Mouse (Mus musculus): Measurements from ENCODE around the gene Ppp1r12b.
A peak's percentile ranks its signal among the peaks of the same experiment; 100 is the strongest.

Gene Ppp1r12b

GRCm38 (mm10) chr1:134722891-134723290 lies 232.9 kb downstream of the Ppp1r12b start:
- DNase-seq (ENCODE audit: low spot score in 2 of 2) = no peak

- no peak for DNase-seq (ENCODE audit: low spot score in 2 of 2)
These were observed 234.3 kb downstream of the Ppp1r12b start for GRCm38 (mm10) chr1:134721486-134721885.

- DNase-seq (ENCODE audit: low spot score in 2 of 2) = no peak
These were observed 235.9 kb downstream of the Ppp1r12b start for GRCm38 (mm10) chr1:134719718-134720304.

DNA sequence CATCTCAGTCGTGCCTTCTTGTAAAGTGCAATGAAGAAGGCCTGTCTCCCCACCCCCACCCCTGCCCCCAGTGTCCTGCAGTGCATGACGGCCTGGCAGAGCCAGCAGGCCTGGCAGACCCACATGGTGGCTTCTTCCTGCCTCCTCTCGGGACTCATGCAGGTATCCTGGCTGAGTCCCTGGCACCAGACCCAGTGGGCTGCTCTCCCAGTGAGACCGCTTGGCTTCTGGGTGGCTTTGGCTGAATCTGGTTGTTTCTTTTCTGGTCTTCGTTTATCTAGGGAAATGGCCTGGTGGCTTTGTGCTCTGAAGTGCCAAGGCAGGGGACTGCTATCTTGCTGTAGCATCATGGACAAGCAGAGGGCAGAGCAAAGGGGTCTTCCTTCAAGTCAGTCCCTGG lies 240.7 kb downstream of the Ppp1r12b start:
- no peak for DNase-seq (ENCODE audit: low spot score in 2 of 2)

DNA sequence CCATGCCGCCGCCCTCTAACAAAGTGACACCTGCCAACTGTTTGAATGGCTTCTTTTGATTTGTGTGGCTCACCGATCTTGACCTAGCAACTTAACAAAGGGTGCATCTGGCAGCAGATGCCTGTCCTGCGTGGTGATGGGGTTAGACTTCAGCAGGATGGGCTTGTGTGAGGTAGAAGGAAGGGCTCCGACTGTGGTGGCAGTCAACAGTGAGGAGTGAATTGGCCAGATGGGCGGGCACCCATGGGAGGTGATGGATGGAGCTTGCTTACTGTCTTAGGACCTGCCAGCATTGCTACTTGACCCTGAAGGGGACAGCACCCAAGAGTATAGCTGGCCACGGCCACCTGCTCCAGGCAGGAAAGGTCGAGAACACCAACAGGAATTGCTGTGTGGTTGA lies 241.6 kb downstream of the Ppp1r12b start:
- no peak for DNase-seq (ENCODE audit: low spot score in 2 of 2)

GRCm38 (mm10) chr1:134713421-134713969 lies 242.2 kb downstream of the Ppp1r12b start:
- DNase-seq (ENCODE audit: low spot score in 2 of 2) = no peak

DNA sequence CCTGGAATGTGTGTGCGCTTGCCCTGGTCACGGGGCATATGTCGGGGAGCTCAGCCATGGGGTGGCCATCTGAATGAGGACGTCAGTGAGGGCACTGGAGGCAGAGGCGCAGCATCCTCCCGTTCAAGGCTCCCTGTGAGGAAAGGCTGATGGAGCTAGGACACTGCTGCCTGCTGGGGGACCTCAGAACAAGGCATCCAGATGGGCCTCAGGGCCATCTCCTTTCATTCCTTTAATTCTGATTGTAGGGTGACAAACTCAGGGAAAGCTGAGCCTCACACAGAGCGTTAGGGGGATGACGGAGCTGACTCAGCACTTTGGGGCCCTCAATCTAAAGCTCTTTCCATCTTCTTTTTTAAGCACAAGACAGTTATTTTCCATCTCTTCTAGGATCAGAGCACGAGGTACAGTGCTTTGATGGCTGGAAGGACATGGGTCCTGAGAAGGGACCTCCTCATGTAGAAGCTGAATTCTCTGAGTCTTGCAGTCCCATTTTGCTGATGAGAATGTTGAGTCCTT lies 242.9 kb downstream of the Ppp1r12b start:
- no peak for DNase-seq (ENCODE audit: low spot score in 2 of 2)

DNA sequence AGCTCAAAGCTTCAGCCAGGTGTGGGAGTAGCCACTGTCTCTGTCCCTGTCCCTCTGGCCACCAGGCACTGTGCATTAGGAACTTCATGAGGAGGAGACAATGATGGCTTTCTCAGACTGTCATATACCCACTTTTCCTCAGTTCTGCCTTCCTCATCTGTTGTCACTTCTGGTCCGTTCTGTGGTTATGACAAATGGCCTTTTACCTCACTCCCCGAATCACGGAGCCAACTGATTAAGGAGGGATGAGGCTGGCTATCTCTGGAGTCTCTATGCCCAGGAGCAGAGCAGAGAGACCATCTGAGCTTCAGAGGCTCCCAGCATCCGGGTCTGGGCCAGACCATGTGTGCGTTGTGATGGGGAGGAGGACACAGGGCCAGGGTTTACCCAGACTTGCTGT lies 244.1 kb downstream of the Ppp1r12b start:
- DNase-seq (ENCODE audit: low spot score in 2 of 2) = no peak

GRCm38 (mm10) chr1:134711061-134711460 lies 244.7 kb downstream of the Ppp1r12b start:
- DNase-seq (ENCODE audit: low spot score in 2 of 2) = no peak

- DNase-seq (ENCODE audit: low spot score in 2 of 2) = no peak
These were observed 246.1 kb downstream of the Ppp1r12b start for GRCm38 (mm10) chr1:134709411-134710306.

- DNase-seq (ENCODE audit: low spot score in 2 of 2) = peak in 1 of 2 experiments; percentile 25
These were observed 246.8 kb downstream of the Ppp1r12b start for GRCm38 (mm10) chr1:134708801-134709385.

GRCm38 (mm10) chr1:134708274-134708673 lies 247.5 kb downstream of the Ppp1r12b start:
- DNase-seq (ENCODE audit: low spot score in 2 of 2) = no peak

- DNase-seq (ENCODE audit: low spot score in 2 of 2) = no peak
These were observed 248.2 kb downstream of the Ppp1r12b start for GRCm38 (mm10) chr1:134707516-134707915.

DNA sequence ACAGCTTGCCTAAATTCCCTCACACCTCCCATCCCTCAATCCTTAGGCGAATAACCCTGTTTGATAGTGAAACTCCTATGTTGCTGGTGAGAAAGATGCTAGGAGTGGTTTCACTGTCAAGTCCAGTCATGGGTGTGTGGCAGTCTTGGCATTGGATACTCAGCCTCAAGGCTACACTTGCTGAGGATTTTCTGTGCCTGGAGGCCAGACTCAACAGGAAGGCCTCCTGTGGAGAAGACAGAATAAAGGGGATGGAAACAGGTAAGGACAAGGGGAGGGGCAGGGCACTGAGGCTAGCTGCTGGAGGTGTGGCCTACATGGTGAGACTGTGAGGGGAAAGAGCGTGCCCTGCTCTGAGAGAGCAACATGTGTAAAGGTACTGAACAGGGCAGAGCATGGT lies 249.2 kb downstream of the Ppp1r12b start:
- no peak for DNase-seq (ENCODE audit: low spot score in 2 of 2)
